Mouse (Mus musculus): ENCODE data around the gene Ush2a. TPM values are rescaled to one million over a fixed set of nuclear protein-coding genes. Genes with fewer than 3 reads are reported as not detected.

The Ush2a gene
- total and polyA plus RNA-seq, 3 experiments, result 0.09 to 0.13 TPM; not detected in 1

DNA sequence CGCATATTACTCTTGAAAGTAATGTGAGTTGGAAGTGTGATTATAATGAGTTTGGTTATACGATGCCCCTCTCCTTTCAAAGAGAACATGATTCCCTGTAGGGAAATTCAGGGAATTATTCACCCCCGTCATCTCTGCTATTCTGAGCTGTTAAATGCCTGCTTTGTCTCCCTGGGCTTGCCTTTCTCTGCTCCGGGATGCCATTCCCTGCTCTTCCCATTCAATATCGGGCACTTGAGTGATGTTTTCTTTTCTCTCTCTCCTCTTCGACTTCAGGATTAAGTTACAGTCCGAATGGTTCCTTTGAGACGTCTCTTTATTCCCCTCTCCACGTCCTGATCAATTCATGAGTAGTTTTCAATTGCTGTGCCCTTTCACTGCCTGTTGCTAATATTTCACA, 572.1 kb downstream of the Ush2a start:
- 57% methylated on average over 9 of the region's 9 CpGs for WGBS
- TF ChIP-seq POLR2A (IDR thresholded peaks at IDR 0.05; ENCODE audit: insufficient read depth, low read depth, low read length) (no peak), EP300 (IDR thresholded peaks at IDR 0.05; ENCODE audit: insufficient read depth, low read depth, low read length) (no peak), CTCF (IDR thresholded peaks at IDR 0.05) (no peak)
- no peaks in the 10 kb centered on the region for H3K79me2 ChIP-seq (replicated peaks; ENCODE audit: control insufficient read depth, insufficient read depth, low read length)
- DNase-seq, result no peak
- H3K4me3 ChIP-seq, result no peak overlapping the region
- H3K27me3 ChIP-seq (ENCODE audit: control insufficient read depth, insufficient read depth, low read length), result no peaks in the 10 kb centered on the region; the same call in 1 of the 2 replicates
- no peaks in the 10 kb centered on the region; the same call in 1 of the 2 replicates for H3K4me1 ChIP-seq (ENCODE audit: control insufficient read depth, insufficient read depth, low read length)
- intact Hi-C loops (cut with DNase I), result no loop called here
- no peak overlapping the region for H3K9ac ChIP-seq (ENCODE audit: low read depth, low read length)
- no peaks in the 10 kb centered on the region for H3K36me3 ChIP-seq (ENCODE audit: control insufficient read depth, insufficient read depth, low read length)
- H3K27ac ChIP-seq, result no peak overlapping the region

- no peaks in the 10 kb centered on the region; the same call in 1 of the 2 replicates for H3K27me3 ChIP-seq (ENCODE audit: control insufficient read depth, insufficient read depth, low read length)
- 73% methylated on average over 3 of the region's 3 CpGs for WGBS
- H3K36me3 ChIP-seq (ENCODE audit: control insufficient read depth, insufficient read depth, low read length), result no peaks in the 10 kb centered on the region
- no peaks in the 10 kb centered on the region; the same call in 1 of the 2 replicates for H3K4me1 ChIP-seq (ENCODE audit: control insufficient read depth, insufficient read depth, low read length)
- H3K4me3 ChIP-seq, result no peak overlapping the region
- TF ChIP-seq CTCF (IDR thresholded peaks at IDR 0.05), result no peak
- TF ChIP-seq POLR2A (IDR thresholded peaks at IDR 0.05; ENCODE audit: insufficient read depth, low read depth, low read length), result no peak
- no peak for TF ChIP-seq EP300 (IDR thresholded peaks at IDR 0.05; ENCODE audit: insufficient read depth, low read depth, low read length)
- H3K27ac ChIP-seq, result no peak overlapping the region
- H3K79me2 ChIP-seq (replicated peaks; ENCODE audit: control insufficient read depth, insufficient read depth, low read length), result no peaks in the 10 kb centered on the region
- no peak for DNase-seq
- intact Hi-C loops (cut with DNase I), result no loop called here
- H3K9ac ChIP-seq (ENCODE audit: low read depth, low read length), result no peak overlapping the region
Measured at GRCm38 (mm10) chr1:188834770-188835169, 572.9 kb downstream of the Ush2a start.

DNA sequence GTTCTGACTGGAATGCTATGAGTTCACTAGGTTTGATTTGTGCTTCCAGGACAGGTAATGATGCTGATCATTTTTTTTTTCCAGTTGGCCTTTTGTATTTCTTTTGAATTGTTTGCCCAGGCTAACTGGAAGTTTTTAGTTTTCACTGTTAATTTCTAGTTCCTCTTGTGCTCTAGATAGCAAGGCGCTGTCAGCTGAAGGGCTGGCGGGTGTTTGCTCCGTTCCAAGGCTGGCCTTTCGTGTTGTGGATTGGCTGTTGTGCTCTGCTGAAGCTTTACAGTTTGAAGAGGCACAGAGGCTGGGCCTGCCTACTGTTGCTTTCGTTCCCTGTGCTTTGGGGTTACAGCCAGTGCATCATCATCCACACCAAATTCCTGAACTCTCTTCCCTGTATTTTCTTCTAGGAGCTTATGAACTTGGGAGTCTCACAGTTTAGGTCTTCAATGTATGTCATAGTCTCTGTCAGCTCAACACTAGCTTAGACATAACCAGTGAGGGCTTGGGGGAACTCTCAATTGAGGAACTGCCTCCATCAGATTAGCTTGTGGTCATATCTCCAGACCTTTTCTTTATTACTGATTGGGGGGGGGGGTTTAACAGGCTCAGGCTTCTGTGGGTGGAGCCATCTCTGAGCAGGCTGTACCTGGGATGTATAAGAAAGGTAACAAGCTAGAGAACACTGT, 575.9 kb downstream of the Ush2a start:
- DNase-seq, result no peak
- intact Hi-C loops (cut with DNase I), result no loop called here
- Histone ChIP-seq H3K79me2 (replicated peaks; ENCODE audit: control insufficient read depth, insufficient read depth, low read length) (no peaks in the 10 kb centered on the region), H3K4me1 (ENCODE audit: control insufficient read depth, insufficient read depth, low read length) (no peaks in the 10 kb centered on the region; the same call in 1 of the 2 replicates), H3K36me3 (ENCODE audit: control insufficient read depth, insufficient read depth, low read length) (no peaks in the 10 kb centered on the region), H3K27ac (no peak overlapping the region), H3K4me3 (no peak overlapping the region), H3K27me3 (ENCODE audit: control insufficient read depth, insufficient read depth, low read length) (no peaks in the 10 kb centered on the region), H3K9ac (ENCODE audit: low read depth, low read length) (no peak overlapping the region)
- WGBS, result 83% methylated on average over 5 of the region's 5 CpGs
- TF ChIP-seq EP300 (IDR thresholded peaks at IDR 0.05; ENCODE audit: insufficient read depth, low read depth, low read length) (no peak), CTCF (IDR thresholded peaks at IDR 0.05) (no peak), POLR2A (IDR thresholded peaks at IDR 0.05; ENCODE audit: insufficient read depth, low read depth, low read length) (no peak)

- Histone ChIP-seq H3K4me1 (ENCODE audit: control insufficient read depth, insufficient read depth, low read length) (no peaks in the 10 kb centered on the region), H3K27ac (no peak overlapping the region), H3K4me3 (no peak overlapping the region), H3K27me3 (ENCODE audit: control insufficient read depth, insufficient read depth, low read length) (no peaks in the 10 kb centered on the region), H3K79me2 (replicated peaks; ENCODE audit: control insufficient read depth, insufficient read depth, low read length) (no peaks in the 10 kb centered on the region), H3K36me3 (ENCODE audit: control insufficient read depth, insufficient read depth, low read length) (no peaks in the 10 kb centered on the region), H3K9ac (ENCODE audit: low read depth, low read length) (no peak overlapping the region)
- WGBS, result 70% methylated on average over 6 of the region's 6 CpGs
- intact Hi-C loops (cut with DNase I), result no loop called here
- no peak for TF ChIP-seq EP300 (IDR thresholded peaks at IDR 0.05; ENCODE audit: insufficient read depth, low read depth, low read length)
- no peak for TF ChIP-seq CTCF (IDR thresholded peaks at IDR 0.05)
- TF ChIP-seq POLR2A (IDR thresholded peaks at IDR 0.05; ENCODE audit: insufficient read depth, low read depth, low read length), result no peak
- DNase-seq, result no peak
Measured at GRCm38 (mm10) chr1:188847242-188847641, 585.4 kb downstream of the Ush2a start.

GRCm38 (mm10) chr1:188852776-188853175, 591.0 kb downstream of the Ush2a start:
- no peaks in the 10 kb centered on the region for H3K4me1 ChIP-seq (ENCODE audit: control insufficient read depth, insufficient read depth, low read length)

DNA sequence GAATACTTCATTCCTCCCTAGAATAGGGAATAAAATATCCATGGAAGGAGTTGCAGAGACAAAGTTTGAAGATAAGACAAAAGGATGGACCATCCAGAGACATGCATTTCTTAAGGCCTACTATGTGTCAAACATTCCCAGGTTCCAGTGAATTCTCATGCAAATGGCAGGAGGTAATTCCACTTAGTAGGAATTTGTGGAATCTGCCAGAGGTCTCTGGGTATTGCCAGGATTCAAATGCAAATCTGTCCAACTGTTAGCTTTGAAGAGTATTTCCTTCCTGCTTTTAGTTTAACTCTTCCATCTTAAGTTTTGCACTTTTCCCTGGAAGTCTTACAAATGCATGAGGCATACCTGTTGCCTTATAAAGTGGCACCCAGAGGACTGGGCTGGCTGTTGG, 592.4 kb downstream of the Ush2a start:
- H3K79me2 ChIP-seq (replicated peaks; ENCODE audit: control insufficient read depth, insufficient read depth, low read length), result no peaks in the 10 kb centered on the region
- intact Hi-C loops (cut with DNase I), result no loop called here
- TF ChIP-seq EP300 (IDR thresholded peaks at IDR 0.05; ENCODE audit: insufficient read depth, low read depth, low read length) (no peak), POLR2A (IDR thresholded peaks at IDR 0.05; ENCODE audit: insufficient read depth, low read depth, low read length) (no peak), CTCF (IDR thresholded peaks at IDR 0.05) (no peak)

More at GRCm38 (mm10) chr1:188852776-188853175, 591.0 kb downstream of the Ush2a start:
- 53% methylated on average over 5 of the region's 5 CpGs for WGBS
- intact Hi-C loops (cut with DNase I), result no loop called here
- TF ChIP-seq CTCF (IDR thresholded peaks at IDR 0.05), result no peak
- TF ChIP-seq EP300 (IDR thresholded peaks at IDR 0.05; ENCODE audit: insufficient read depth, low read depth, low read length), result no peak
- no peak for TF ChIP-seq POLR2A (IDR thresholded peaks at IDR 0.05; ENCODE audit: insufficient read depth, low read depth, low read length)
- Histone ChIP-seq H3K27ac (no peak overlapping the region), H3K27me3 (ENCODE audit: control insufficient read depth, insufficient read depth, low read length) (no peaks in the 10 kb centered on the region), H3K36me3 (ENCODE audit: control insufficient read depth, insufficient read depth, low read length) (no peaks in the 10 kb centered on the region), H3K4me3 (no peak overlapping the region), H3K79me2 (replicated peaks; ENCODE audit: control insufficient read depth, insufficient read depth, low read length) (no peaks in the 10 kb centered on the region), H3K9ac (ENCODE audit: low read depth, low read length) (no peak overlapping the region)
- DNase-seq, result no peak

More for the DNA sequence above, 592.4 kb downstream of the Ush2a start:
- Histone ChIP-seq H3K9ac (ENCODE audit: low read depth, low read length) (no peak overlapping the region), H3K4me3 (no peak overlapping the region), H3K27me3 (ENCODE audit: control insufficient read depth, insufficient read depth, low read length) (no peaks in the 10 kb centered on the region), H3K4me1 (ENCODE audit: control insufficient read depth, insufficient read depth, low read length) (no peaks in the 10 kb centered on the region), H3K27ac (no peak overlapping the region), H3K36me3 (ENCODE audit: control insufficient read depth, insufficient read depth, low read length) (no peaks in the 10 kb centered on the region)
- no peak for DNase-seq
